ENCODE assay signal across 10 mouse cellular contexts in the genomic region with DNA sequence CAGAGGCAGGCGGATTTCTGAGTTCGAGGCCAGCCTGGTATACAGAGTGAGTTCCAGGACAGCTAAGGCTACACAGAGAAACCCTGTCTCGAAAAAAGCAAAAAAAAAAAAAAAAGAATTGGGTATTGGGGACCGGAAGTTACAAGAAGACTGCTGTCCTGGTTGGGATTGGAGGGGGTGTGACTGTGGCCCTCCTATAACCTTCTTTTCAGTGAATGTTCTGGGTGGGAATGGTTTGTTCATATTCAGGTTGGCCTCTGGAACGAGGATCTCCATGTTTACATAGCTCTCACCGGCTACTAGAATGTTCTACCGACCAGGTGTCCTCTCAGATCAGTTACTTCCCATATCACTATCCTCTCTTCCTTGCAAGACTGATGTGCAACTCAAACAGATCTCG. TPM values are rescaled to one million over a fixed set of nuclear protein-coding genes. Genes with fewer than 3 reads are reported as not detected.
A peak's percentile ranks its signal among the peaks of the same experiment; 100 is the strongest.
DNase-seq lines count a peak whose midpoint lies in the region; ATAC-seq and TF ChIP-seq lines count a peak whose summit lies in the region.
"Had no signal": no experiment of that assay in that cellular context is flagged by ENCODE, and none has a peak within 500 bp of the region (broad histone marks: within the 10 kb centered on the region; RNA-seq: fewer than 3 reads in every experiment).

No protein-coding gene starts in this region.

- H3K9me3 ChIP-seq in heart, embryonic 14.5 days (ENCODE audit: control insufficient read depth, low read length): no peaks in the 10 kb centered on the region
- no peaks in the 10 kb centered on the region for H3K9me3 ChIP-seq in forebrain, embryonic 16.5 days (ENCODE audit: control insufficient read depth, low read length)
- peaks cover 2% of the 10 kb centered on the region; the same call in 1 of the 2 replicates for H3K9me3 ChIP-seq in liver, postnatal 0 days (ENCODE audit: low read length)
- H3K9me3 ChIP-seq: G1E had no signal

- no peak overlapping the region for H3K9ac ChIP-seq in heart, embryonic 14.5 days (ENCODE audit: low read length)
- H3K9ac ChIP-seq in forebrain, embryonic 16.5 days (replicated peaks; ENCODE audit: low read depth, low read length): no peak overlapping the region
- no peak overlapping the region for H3K9ac ChIP-seq in liver, postnatal 0 days (replicated peaks)

- DNase-seq in heart, postnatal 25 days (ENCODE audit: low spot score): no peak
- DNase-seq in CD4-positive helper T cell, adult 2 months (ENCODE audit: low read depth, low spot score): peak; percentile 8
- no peak for DNase-seq in liver, postnatal 0 days
- no peak for DNase-seq in ovary, postnatal 10 days (ENCODE audit: low spot score)

- H3K4me3 ChIP-seq in heart, embryonic 14.5 days (ENCODE audit: control insufficient read depth in 1 of 2, insufficient read depth in 1 of 2, low read depth in 1 of 2, low read length in 2 of 2): peak overlapping the region; percentile 45 to 49
- H3K4me3 ChIP-seq in forebrain, embryonic 16.5 days (replicated peaks; ENCODE audit: low read length): peak overlapping the region; percentile 48
- H3K4me3 ChIP-seq in liver, postnatal 0 days (ENCODE audit: low read depth, low read length): peak overlapping the region; percentile 55

- WGBS in heart, embryonic 14.5 days: 74% methylated on average over 8 of the region's 8 CpGs
- WGBS in forebrain, embryonic 16.5 days: 81% methylated on average over 8 of the region's 8 CpGs
- WGBS in liver, postnatal 0 days (ENCODE audit: insufficient replicate concordance): 63% methylated on average over 8 of the region's 8 CpGs

- TF ChIP-seq CTCF in liver, postnatal 0 days (IDR thresholded peaks at IDR 0.05; ENCODE audit: low read depth): no peak

- intact Hi-C loops in heart, postnatal 25 days (cut with DNase I): no loop called here

- no peak for TF ChIP-seq EP300 in liver, postnatal 0 days (IDR thresholded peaks at IDR 0.05; ENCODE audit: low read depth)

- H3K27me3 ChIP-seq in heart, embryonic 14.5 days (ENCODE audit: control insufficient read depth, insufficient read depth, low read length): no peaks in the 10 kb centered on the region; the same call in 1 of the 2 replicates
- no peaks in the 10 kb centered on the region for H3K27me3 ChIP-seq in forebrain, embryonic 16.5 days (replicated peaks; ENCODE audit: control insufficient read depth, insufficient read depth, low read length)
- H3K27me3 ChIP-seq in liver, postnatal 0 days (ENCODE audit: insufficient read depth, low read length): no peaks in the 10 kb centered on the region

- peaks cover 0 to 5% of the 10 kb centered on the region in 2 experiments; a peak in 1 of 4 replicates for H3K4me1 ChIP-seq in heart, embryonic 14.5 days (ENCODE audit: control insufficient read depth in 2 of 2, insufficient read depth in 2 of 2, low read length in 2 of 2)
- H3K4me1 ChIP-seq in forebrain, embryonic 16.5 days (replicated peaks; ENCODE audit: control insufficient read depth, insufficient read depth, low read length): peaks cover 7% of the 10 kb centered on the region
- peaks cover 6% of the 10 kb centered on the region; the same call in 1 of the 2 replicates for H3K4me1 ChIP-seq in liver, postnatal 0 days (ENCODE audit: insufficient read depth)

- no peak for ATAC-seq in heart, embryonic 14.5 days (ENCODE audit: insufficient number of reproducible peaks, insufficient read depth, low FRiP score, low read depth)
- ATAC-seq in forebrain, embryonic 16.5 days: no peak
- ATAC-seq in liver, postnatal 0 days: no peak
- no peak for ATAC-seq in megakaryocyte progenitor cell, adult 5-6 weeks (replicated peaks; ENCODE audit: poor library complexity)
- no peak for ATAC-seq in megakaryocyte, adult 5-6 weeks (ENCODE audit: poor library complexity, severe bottlenecking)

- H3K36me3 ChIP-seq in heart, embryonic 14.5 days (ENCODE audit: control insufficient read depth, insufficient read depth, low read length): no peaks in the 10 kb centered on the region
- H3K36me3 ChIP-seq in forebrain, embryonic 16.5 days (ENCODE audit: control insufficient read depth, insufficient read depth): no peaks in the 10 kb centered on the region
- no peaks in the 10 kb centered on the region for H3K36me3 ChIP-seq in liver, postnatal 0 days (replicated peaks; ENCODE audit: insufficient read depth, low read length)
- H3K36me3 ChIP-seq: G1E had no signal

- no peak overlapping the region for H3K27ac ChIP-seq in heart, embryonic 14.5 days (replicated peaks in 1 of 2; ENCODE audit: control insufficient read depth in 1 of 2, insufficient read depth in 1 of 2, low read depth in 2 of 2, low read length in 2 of 2)
- no peak overlapping the region for H3K27ac ChIP-seq in forebrain, embryonic 16.5 days (ENCODE audit: low read length)
- no peak overlapping the region for H3K27ac ChIP-seq in liver, postnatal 0 days (ENCODE audit: low read depth)

- peak overlapping the region; percentile 74 for H3K4me2 ChIP-seq in heart, embryonic 14.5 days (ENCODE audit: low read length)
- peak overlapping the region; percentile 75 for H3K4me2 ChIP-seq in forebrain, embryonic 16.5 days (ENCODE audit: low read length)
- H3K4me2 ChIP-seq in liver, postnatal 0 days (ENCODE audit: low read depth, low read length): peak overlapping the region; percentile 71

RNA-seq across cellular contexts. Expression of gene Fsip1, which starts 0.3 kb away (rescaled TPM):
- polyA plus RNA-seq in heart, embryonic 14.5 days (2014; fragmentation: Nextera tagmentation; extraction: Ambion mirVana): 0.12 and 0.42 TPM in 2 replicates
- total RNA-seq in heart, postnatal 25 days (2021): not detected
- 4.5 and 4.6 TPM in 2 replicates for polyA plus RNA-seq in forebrain, embryonic 16.5 days (2015; fragmentation: Nextera tagmentation; extraction: Ambion mirVana)
- 0.11 and 0.21 TPM in 2 replicates for polyA plus RNA-seq in liver, postnatal 0 days (2015; fragmentation: Nextera tagmentation; extraction: Ambion mirVana)
- not detected in 2 replicates for total RNA-seq in megakaryocyte progenitor cell, adult 5-6 weeks (2015)
- total RNA-seq in megakaryocyte progenitor cell, adult 5-6 weeks (2017): 0.88 and 1.2 TPM in 2 replicates
- not detected in 2 replicates for total RNA-seq in megakaryocyte, adult 5-6 weeks (2015)
- 0.07 TPM in 1 of 2 replicates, not detected in the other for total RNA-seq in megakaryocyte, adult 5-6 weeks (2017)
- total RNA-seq: monocyte, adult 5-6 weeks had no signal
- polyA plus RNA-seq: G1E had no signal
